15 mouse cellular contexts compared by ENCODE assay signal in the genomic region with DNA sequence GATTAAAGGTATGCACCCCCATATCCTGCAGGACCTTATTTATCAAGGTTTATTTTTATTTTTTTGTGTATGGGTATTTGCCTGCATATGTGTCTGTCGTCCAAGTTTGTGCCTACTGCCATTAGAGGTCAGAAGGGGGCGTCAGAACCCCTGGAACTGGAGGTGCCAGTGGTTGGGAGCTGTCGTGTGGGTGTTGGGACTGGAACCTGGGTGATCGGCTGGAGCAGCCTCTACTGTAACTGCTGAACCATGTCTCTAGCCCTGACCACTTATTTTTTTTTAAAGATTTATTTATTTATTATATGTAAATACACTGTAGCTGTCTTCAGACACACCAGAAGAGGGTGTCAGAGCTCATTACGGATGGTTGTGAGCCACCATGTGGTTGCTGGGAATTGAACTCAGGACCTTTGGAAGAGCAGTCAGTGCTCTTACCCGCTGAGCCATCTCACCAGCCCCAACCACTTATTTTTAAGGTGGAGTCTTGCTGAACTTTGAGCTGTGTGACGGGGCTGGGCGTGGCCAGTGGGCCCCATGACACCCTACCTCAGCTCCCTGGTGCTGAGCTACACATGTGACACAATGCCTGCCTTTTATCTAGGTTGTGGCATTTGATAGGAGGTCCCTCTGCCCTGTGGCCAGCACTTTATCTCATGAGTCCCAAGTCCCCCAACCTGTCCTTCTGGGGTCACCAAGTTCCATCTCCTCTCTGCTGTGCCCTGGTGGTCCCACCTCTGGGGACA. TPM values are rescaled to one million over a fixed set of nuclear protein-coding genes. Genes with fewer than 3 reads are reported as not detected.
DNase-seq lines count a peak whose midpoint lies in the region; ATAC-seq and TF ChIP-seq lines count a peak whose summit lies in the region.
"Had no signal": no experiment of that assay in that cellular context is flagged by ENCODE, and none has a peak within 500 bp of the region (broad histone marks: within the 10 kb centered on the region; RNA-seq: fewer than 3 reads in every experiment).

No protein-coding gene starts in this region.

- no peak overlapping the region for H3K27ac ChIP-seq in kidney, postnatal 0 days
- H3K27ac ChIP-seq in heart, embryonic 12.5 days (ENCODE audit: poor library complexity, severe bottlenecking) = peak overlapping the region; percentile 94
- H3K27ac ChIP-seq in intestine, postnatal 0 days (ENCODE audit: low read depth, low read length) = peak overlapping the region; percentile 37
- H3K27ac ChIP-seq in small intestine, adult 2 months (ENCODE audit: insufficient read depth, low read depth, low read length) = peak overlapping the region; percentile 69

- no peak for DNase-seq in kidney, postnatal 0 days (ENCODE audit: low spot score)
- no peak for DNase-seq in kidney, postnatal 4 days
- DNase-seq in left cerebral cortex, postnatal 36 days (ENCODE audit: low spot score in 2 of 2) = no peak
- DNase-seq: adrenal gland, postnatal 10 days; cerebellum, adult 9-10 months; kidney, adult 2 months; lung, postnatal 14 days; spleen, adult 18-20 months; thymus, postnatal 36 days had no signal

- no peak overlapping the region for H3K4me2 ChIP-seq in kidney, postnatal 0 days (ENCODE audit: low read length)
- H3K4me2 ChIP-seq in heart, embryonic 12.5 days = no peak overlapping the region
- H3K4me2 ChIP-seq in intestine, postnatal 0 days (replicated peaks; ENCODE audit: low read depth) = no peak overlapping the region

- no peak overlapping the region for H3K9ac ChIP-seq in kidney, postnatal 0 days (ENCODE audit: low read depth, low read length)
- H3K9ac ChIP-seq in heart, embryonic 12.5 days = no peak overlapping the region
- H3K9ac ChIP-seq in intestine, postnatal 0 days (ENCODE audit: low read depth, low read length) = no peak overlapping the region

- ATAC-seq in kidney, postnatal 0 days (replicated peaks; ENCODE audit: low FRiP score, low read depth) = peak; percentile 35; the same call in 1 of the 2 replicates
- 0 out of 2 replicates have a peak, but pooled peaks have one; percentile 17 for ATAC-seq in heart, embryonic 12.5 days (ENCODE audit: insufficient number of reproducible peaks, low FRiP score)
- ATAC-seq in intestine, postnatal 0 days = peak; percentile 89
- ATAC-seq in frontal cortex, adult (ENCODE audit: low TSS enrichment) = no peak
- no peak for ATAC-seq in activated CD4-positive, CD25-positive, alpha-beta regulatory T cell, adult 4 months

- H3K9me3 ChIP-seq in kidney, postnatal 0 days (replicated peaks; ENCODE audit: low read length) = no peaks in the 10 kb centered on the region
- H3K9me3 ChIP-seq in heart, embryonic 12.5 days (replicated peaks) = no peaks in the 10 kb centered on the region
- no peaks in the 10 kb centered on the region for H3K9me3 ChIP-seq in intestine, postnatal 0 days (ENCODE audit: control insufficient read depth)

- no peak for TF ChIP-seq POLR2A in small intestine, adult 2 months (IDR thresholded peaks at IDR 0.05; ENCODE audit: low read depth, low read length)

- intact Hi-C loops in left cerebral cortex, postnatal 36 days (cut with DNase I) = no loop called here

- TF ChIP-seq CTCF in kidney, postnatal 0 days (IDR thresholded peaks at IDR 0.05; ENCODE audit: low read depth) = no peak
- no peak for TF ChIP-seq CTCF in intestine, postnatal 0 days (IDR thresholded peaks at IDR 0.05; ENCODE audit: low read depth)
- no peak for TF ChIP-seq CTCF in small intestine, adult 2 months (IDR thresholded peaks at IDR 0.05; ENCODE audit: extremely low read depth, insufficient read length, insufficient replicate concordance, low read depth, low read length)

- H3K4me3 ChIP-seq in kidney, postnatal 0 days (replicated peaks; ENCODE audit: low read depth, low read length) = no peak overlapping the region
- no peak overlapping the region for H3K4me3 ChIP-seq in heart, embryonic 12.5 days
- H3K4me3 ChIP-seq in intestine, postnatal 0 days (ENCODE audit: low read depth, low read length) = no peak overlapping the region
- no peak overlapping the region for H3K4me3 ChIP-seq in small intestine, adult 2 months (ENCODE audit: low read depth, low read length)

- H3K27me3 ChIP-seq in kidney, postnatal 0 days (ENCODE audit: insufficient read depth, low read length) = no peaks in the 10 kb centered on the region
- no peaks in the 10 kb centered on the region for H3K27me3 ChIP-seq in heart, embryonic 12.5 days (replicated peaks)
- H3K27me3 ChIP-seq in intestine, postnatal 0 days (replicated peaks; ENCODE audit: control insufficient read depth, insufficient read depth, low read length) = no peaks in the 10 kb centered on the region
- H3K27me3 ChIP-seq in small intestine, adult 2 months (ENCODE audit: control insufficient read depth, insufficient read depth, low read length) = no peaks in the 10 kb centered on the region

- H3K4me1 ChIP-seq in kidney, postnatal 0 days (replicated peaks; ENCODE audit: insufficient read depth, low read length) = no peaks in the 10 kb centered on the region
- H3K4me1 ChIP-seq in heart, embryonic 12.5 days (replicated peaks) = peaks cover 60% of the 10 kb centered on the region
- 0 out of 2 replicates have a peak, but pooled peaks cover 2% of the 10 kb centered on the region for H3K4me1 ChIP-seq in intestine, postnatal 0 days (replicated peaks; ENCODE audit: control insufficient read depth, insufficient read depth, low read length)
- peaks cover 11% of the 10 kb centered on the region; the same call in 1 of the 2 replicates for H3K4me1 ChIP-seq in small intestine, adult 2 months (ENCODE audit: control insufficient read depth, insufficient read depth, insufficient read length, low read length)

- WGBS in kidney, postnatal 0 days = 66% methylated on average over 8 of the region's 8 CpGs
- 63% methylated on average over 8 of the region's 8 CpGs for WGBS in heart, embryonic 12.5 days
- WGBS in intestine, postnatal 0 days = 52% methylated on average over 8 of the region's 8 CpGs
- 41% methylated on average over 8 of the region's 8 CpGs for WGBS in small intestine, adult 2 months

- no peaks in the 10 kb centered on the region for H3K36me3 ChIP-seq in kidney, postnatal 0 days (ENCODE audit: insufficient read depth, low read length)
- no peaks in the 10 kb centered on the region for H3K36me3 ChIP-seq in heart, embryonic 12.5 days
- no peaks in the 10 kb centered on the region for H3K36me3 ChIP-seq in intestine, postnatal 0 days (ENCODE audit: control insufficient read depth, insufficient read depth)
- no peaks in the 10 kb centered on the region for H3K36me3 ChIP-seq in small intestine, adult 2 months (ENCODE audit: control insufficient read depth, insufficient read depth, low read length)

RNA-seq across cellular contexts. Expression of a gene that starts 1.3 kb away (rescaled TPM):
- polyA plus RNA-seq in kidney, postnatal 0 days (2015; fragmentation: Nextera tagmentation; extraction: Ambion mirVana) = not detected in 2 replicates
- 3.9 and 4.9 TPM in 2 replicates for polyA plus RNA-seq in heart, embryonic 12.5 days (2016; fragmentation: Nextera tagmentation; extraction: Ambion mirVana)
- polyA plus RNA-seq in intestine, postnatal 0 days (2015; fragmentation: Nextera tagmentation; extraction: Ambion mirVana) = 0.08 and 0.10 TPM in 2 replicates
- polyA plus RNA-seq in small intestine, adult 2 months (2012; rRNA removed) = not detected in 2 replicates
- under 1 TPM in 1 of 2 experiments, not detected in 1; 0.17 TPM for polyA plus RNA-seq in activated CD4-positive, CD25-positive, alpha-beta regulatory T cell, adult 4 months (2017; shearing (Covaris generic))
- total RNA-seq in left cerebral cortex, postnatal 36 days (2021) = under 1 TPM in 1 of 2 experiments, not detected in 1; 0.34 TPM

RNA-seq across cellular contexts. Expression of a gene that starts 19.5 kb away (rescaled TPM):
- not detected in 2 replicates for polyA plus RNA-seq in kidney, postnatal 0 days (2015; fragmentation: Nextera tagmentation; extraction: Ambion mirVana)
- polyA plus RNA-seq in heart, embryonic 12.5 days (2016; fragmentation: Nextera tagmentation; extraction: Ambion mirVana) = 0.18 TPM in 1 of 2 replicates, not detected in the other
- 0.12 TPM in 2 replicates for polyA plus RNA-seq in intestine, postnatal 0 days (2015; fragmentation: Nextera tagmentation; extraction: Ambion mirVana)
- not detected in 2 replicates for polyA plus RNA-seq in small intestine, adult 2 months (2012; rRNA removed)
- not detected for polyA plus RNA-seq in activated CD4-positive, CD25-positive, alpha-beta regulatory T cell, adult 4 months (2017; shearing (Covaris generic))
- not detected for total RNA-seq in left cerebral cortex, postnatal 36 days (2021)
- total RNA-seq: adrenal gland, postnatal 10 days had no signal
- polyA plus RNA-seq: kidney, adult 2 months; neural tube, embryonic 11.5 days had no signal

RNA-seq across cellular contexts. Expression of a gene that starts 20.3 kb away (rescaled TPM):
- 42.8 and 43.3 TPM in 2 replicates for polyA plus RNA-seq in kidney, postnatal 0 days (2015; fragmentation: Nextera tagmentation; extraction: Ambion mirVana)
- polyA plus RNA-seq in heart, embryonic 12.5 days (2016; fragmentation: Nextera tagmentation; extraction: Ambion mirVana) = 62.8 and 69.0 TPM in 2 replicates
- polyA plus RNA-seq in intestine, postnatal 0 days (2015; fragmentation: Nextera tagmentation; extraction: Ambion mirVana) = 50.5 and 53.4 TPM in 2 replicates
- 102 and 228 TPM in 2 replicates for polyA plus RNA-seq in small intestine, adult 2 months (2012; rRNA removed)
- 1 to 10 TPM; 4.1 to 4.9 TPM for polyA plus RNA-seq in activated CD4-positive, CD25-positive, alpha-beta regulatory T cell, adult 4 months (2017; shearing (Covaris generic))
- 10 to 100 TPM; 75.0 to 76.4 TPM for total RNA-seq in left cerebral cortex, postnatal 36 days (2021)

RNA-seq across cellular contexts. Expression of a gene that starts 26.7 kb away (rescaled TPM):
- polyA plus RNA-seq in kidney, postnatal 0 days (2015; fragmentation: Nextera tagmentation; extraction: Ambion mirVana) = 560 and 590 TPM in 2 replicates
- 408 and 433 TPM in 2 replicates for polyA plus RNA-seq in heart, embryonic 12.5 days (2016; fragmentation: Nextera tagmentation; extraction: Ambion mirVana)
- polyA plus RNA-seq in intestine, postnatal 0 days (2015; fragmentation: Nextera tagmentation; extraction: Ambion mirVana) = 286 and 316 TPM in 2 replicates
- polyA plus RNA-seq in small intestine, adult 2 months (2012; rRNA removed) = 755 and 1,606 TPM in 2 replicates
- 1,000 to 10,000 TPM in 1 of 2 experiments, 100 to 1,000 TPM in 1; 933 to 1,303 TPM for polyA plus RNA-seq in activated CD4-positive, CD25-positive, alpha-beta regulatory T cell, adult 4 months (2017; shearing (Covaris generic))
- total RNA-seq in left cerebral cortex, postnatal 36 days (2021) = 100 to 1,000 TPM; 857 to 954 TPM

RNA-seq across cellular contexts. Expression of a gene that starts 27.5 kb away (rescaled TPM):
- polyA plus RNA-seq in kidney, postnatal 0 days (2015; fragmentation: Nextera tagmentation; extraction: Ambion mirVana) = 0.32 TPM in 1 of 2 replicates, not detected in the other
- polyA plus RNA-seq in heart, embryonic 12.5 days (2016; fragmentation: Nextera tagmentation; extraction: Ambion mirVana) = 0.46 and 0.72 TPM in 2 replicates
- polyA plus RNA-seq in intestine, postnatal 0 days (2015; fragmentation: Nextera tagmentation; extraction: Ambion mirVana) = 0.90 and 1.1 TPM in 2 replicates
- 0.53 and 0.60 TPM in 2 replicates for polyA plus RNA-seq in small intestine, adult 2 months (2012; rRNA removed)
- polyA plus RNA-seq in activated CD4-positive, CD25-positive, alpha-beta regulatory T cell, adult 4 months (2017; shearing (Covaris generic)) = 1 to 10 TPM; 4.0 to 5.0 TPM
- 100 to 1,000 TPM; 202 to 212 TPM for total RNA-seq in left cerebral cortex, postnatal 36 days (2021)

Comparison
In these comparisons a context has a peak if more than half of its experiments do, and no peak if none do; other contexts are left out.
1. ATAC-seq: peak in kidney, postnatal 0 days (single experiment), heart, embryonic 12.5 days (single experiment) and intestine, postnatal 0 days (single experiment); none in frontal cortex, adult (single experiment) and activated CD4-positive, CD25-positive, alpha-beta regulatory T cell, adult 4 months (single experiment).